Mouse (Mus musculus) megakaryocyte progenitor cell, adult 5-6 weeks (primary cell): ENCODE data around the gene Sprr2a2. TPM values are rescaled to one million over a fixed set of nuclear protein-coding genes. Genes with fewer than 3 reads are reported as not detected.
"Not testable (repeated sequence)": the region's sequence is repeated elsewhere in the genome, so short reads cannot be mapped to it uniquely, and the experiment has no call there.

ENCODE experiments used
- ATAC-seq: replicated peaks from 2 replicates; pipeline ENCODE4 v1.8.0; 2016; ENCODE audit warnings: mild to moderate bottlenecking, moderate TSS enrichment, inconsistent platforms; ENCODE audit not compliant: poor library complexity
- total RNA-seq, 2 experiments: library from RNA; stranded (forward) in 1 of 2; stranded (reverse) in 1 of 2; fragments of 157-497, 149-512 nt in 1 of 2; fragments of 200-1000 nt in 1 of 2; gene quantifications; 2 replicates each; pipeline versions ENCODE4 v1.2.3 to v1.2.4; 2015 to 2017

Sprr2a2 gene
- total RNA-seq (2015) (not detected in 2 replicates), total RNA-seq (2017) (not detected in 2 replicates)

DNA sequence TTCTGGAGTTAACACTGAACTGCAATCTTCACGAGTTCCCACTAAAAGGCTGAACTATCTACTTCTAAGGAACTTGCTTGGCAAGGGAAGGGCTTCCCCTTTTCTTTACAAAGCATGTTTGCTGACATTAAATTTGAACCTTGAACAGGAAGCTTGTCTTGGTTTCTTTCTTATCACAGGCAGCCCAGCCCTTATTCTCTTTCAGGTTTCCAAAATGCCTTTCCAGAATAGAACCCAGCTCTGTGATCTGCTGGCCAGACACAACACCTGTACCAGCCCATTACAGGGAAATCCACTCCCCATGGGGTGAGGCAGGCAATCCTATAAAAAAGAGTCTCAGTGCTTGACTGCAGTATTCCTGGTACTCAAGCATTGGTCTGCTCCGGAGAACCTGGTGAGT, at the start of gene Sprr2a2, which contains the start of gene Sprr2a1:
Sprr2a2 (plus strand) TSS at position 352 of the 400 bp plus-strand sequence.
Sprr2a1 (plus strand) TSS at position 231 of the 400 bp plus-strand sequence.
- ATAC-seq = not testable (repeated sequence)

DNA sequence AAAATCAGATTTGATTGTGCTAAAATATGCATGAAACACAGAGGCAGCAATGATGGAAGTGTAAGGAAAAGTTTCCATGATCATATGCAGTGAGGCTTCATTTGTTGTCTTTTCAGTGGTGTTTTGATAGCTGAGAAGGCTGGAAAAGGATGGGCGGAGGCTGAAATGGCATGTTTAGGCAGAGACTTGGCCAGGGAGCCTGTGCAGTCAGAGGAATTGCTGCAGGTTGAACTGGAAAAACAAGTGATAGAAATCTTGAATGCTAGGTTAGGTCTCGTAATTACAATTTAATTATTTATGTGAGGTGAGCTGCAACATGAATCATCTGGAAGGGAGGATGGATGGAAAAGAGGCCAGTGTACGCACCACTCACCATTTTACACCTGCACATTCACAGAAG, 45.9 kb upstream of the Sprr2a2 start:
- no peak for ATAC-seq

DNA sequence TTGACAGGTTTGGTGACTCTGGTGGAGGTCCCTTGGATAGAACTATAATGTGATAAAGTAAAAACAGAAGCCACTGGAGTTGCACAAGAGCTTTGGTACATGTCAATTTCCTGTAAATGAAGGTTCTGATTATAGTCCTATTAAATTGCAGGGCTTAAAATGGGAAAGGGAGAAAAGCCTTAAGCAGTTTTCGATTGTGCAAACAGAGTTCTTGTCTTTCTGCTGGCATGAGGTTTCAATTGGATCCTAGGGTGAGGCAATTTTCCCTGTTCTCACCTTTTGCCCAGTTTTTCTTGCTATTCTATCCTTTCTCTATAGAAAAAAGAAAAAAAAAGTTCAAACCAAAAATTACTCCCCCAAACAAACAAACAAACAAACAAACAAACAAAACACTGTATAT, 38.8 kb upstream of the Sprr2a2 start:
- no peak for ATAC-seq

DNA sequence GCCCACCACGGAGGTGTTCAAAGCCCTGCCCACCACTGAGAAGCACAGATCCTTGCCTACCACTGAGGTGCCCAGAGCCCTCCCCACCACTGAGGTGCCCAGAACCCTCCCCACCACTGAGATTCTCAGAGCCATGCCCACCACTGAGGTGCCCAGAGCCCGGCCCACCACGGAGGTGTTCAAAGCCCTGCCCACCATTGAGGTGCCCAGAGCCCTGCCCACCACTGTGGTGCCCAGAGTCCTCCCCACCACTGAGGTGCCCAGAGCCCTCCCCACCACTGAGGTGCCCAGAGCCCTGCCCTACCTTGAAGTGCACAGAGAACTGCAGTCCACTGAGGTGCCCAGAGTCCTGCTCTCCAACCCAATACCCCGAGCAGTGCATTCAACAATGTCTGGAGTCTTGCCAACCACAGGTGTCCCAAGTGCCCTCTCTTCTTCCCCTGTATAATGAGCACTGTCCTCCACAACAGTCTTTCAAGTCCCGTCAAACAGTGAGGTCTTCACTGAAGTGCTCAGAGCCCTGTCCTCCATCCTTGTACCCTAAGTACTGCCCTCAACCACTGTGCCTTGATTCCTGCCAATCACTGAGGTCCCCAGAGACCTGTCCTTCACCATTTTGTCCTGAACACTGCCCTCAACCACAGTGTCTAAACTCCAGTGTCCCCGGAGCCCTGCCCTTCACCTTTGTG, 20.1 kb upstream of the Sprr2a2 start:
- ATAC-seq = no peak

DNA sequence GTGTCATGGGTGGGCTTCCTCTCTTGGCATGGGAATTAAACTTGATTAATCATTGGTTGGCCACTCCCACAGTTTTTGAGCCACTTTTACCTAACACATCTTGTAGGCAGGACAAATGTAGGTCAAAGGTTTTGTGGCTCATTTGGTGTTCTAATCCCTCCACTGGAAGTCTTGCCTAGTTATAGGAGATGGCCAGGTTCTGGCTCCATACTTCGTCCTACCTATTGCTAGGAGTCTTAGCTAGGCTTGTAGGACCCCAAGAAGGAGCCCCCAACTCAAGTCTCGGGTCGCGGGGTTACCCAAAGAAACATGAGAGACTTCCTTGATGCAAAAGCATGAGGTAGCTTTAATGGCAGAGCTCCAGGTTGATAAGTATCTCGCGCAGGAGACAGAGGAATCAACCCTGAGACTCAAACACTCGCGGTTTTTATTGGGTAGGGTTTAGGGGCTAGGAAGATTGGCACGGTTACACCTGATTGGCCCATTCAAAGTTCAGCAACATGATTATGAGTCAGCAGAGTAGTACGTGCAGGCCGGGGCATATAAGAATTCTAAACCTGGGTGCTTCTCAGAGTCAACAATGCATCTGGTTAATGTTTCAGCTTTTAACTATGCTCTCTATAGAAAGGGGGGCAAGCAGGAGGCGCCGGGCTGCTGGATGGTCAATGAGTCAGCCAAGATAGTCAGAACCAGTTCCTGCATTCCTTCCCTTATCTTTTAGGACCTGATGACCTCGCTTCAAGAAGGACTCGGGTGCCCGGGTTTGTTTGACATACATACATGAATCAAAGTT, 4.4 kb upstream of the Sprr2a2 start:
- not testable (repeated sequence) for ATAC-seq

DNA sequence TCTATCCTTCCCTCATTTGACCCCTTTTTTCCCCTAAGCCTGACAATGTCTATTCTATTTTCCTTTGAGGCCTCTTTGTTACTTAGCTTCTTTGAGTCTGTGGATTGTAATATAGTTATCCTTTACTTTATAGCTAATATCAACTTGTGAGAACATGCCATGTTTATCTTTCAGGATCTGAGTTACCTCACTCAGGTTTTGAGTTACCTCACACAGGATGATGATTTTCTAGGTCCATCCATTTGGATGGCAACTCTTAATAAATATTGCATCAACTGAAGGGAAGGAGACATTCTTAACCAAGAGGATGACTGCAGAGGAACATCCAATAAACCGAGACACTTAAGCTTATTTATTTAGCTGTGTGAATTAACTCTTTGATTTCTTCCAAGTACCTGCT, 3.7 kb upstream of the Sprr2a2 start:
- ATAC-seq = not testable (repeated sequence)

DNA sequence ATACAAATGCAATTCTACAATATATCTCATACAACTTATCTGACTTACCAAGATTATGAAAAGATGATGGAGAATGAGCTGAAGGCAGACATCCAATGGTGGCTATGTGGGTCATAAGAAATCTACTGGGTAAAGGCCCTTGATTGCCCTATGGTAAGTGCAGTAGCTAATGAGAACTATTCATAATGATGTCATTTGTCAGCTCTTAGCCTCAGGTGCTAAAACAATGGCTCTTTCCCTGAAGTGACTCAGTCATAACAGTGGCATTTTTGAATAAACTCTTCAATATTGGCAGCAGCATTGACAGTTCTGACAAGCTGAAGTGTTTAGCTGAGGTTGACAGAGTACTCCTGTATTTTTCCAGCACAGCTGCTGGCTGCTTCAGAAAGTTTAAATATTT, 2.1 kb upstream of the Sprr2a2 start:
- not testable (repeated sequence) for ATAC-seq

DNA sequence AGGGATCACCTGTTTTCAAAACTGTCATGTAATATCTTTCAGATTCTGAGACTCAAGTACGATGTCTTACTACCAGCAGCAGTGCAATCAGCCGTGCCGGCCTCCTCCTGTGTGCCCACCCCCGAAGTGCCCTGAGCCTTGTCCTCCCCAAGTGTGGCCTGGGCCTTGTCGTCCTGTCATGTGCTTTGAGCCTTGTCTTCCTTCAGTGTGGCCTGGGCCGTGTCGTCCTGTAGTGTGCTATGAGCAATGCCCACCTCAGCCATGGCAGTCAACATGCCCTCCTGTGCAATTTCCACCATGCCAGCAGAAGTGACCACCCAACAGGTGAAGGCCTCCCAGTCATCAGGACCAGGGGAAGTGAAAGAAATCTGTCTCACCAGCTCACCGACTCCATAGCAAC, 3.3 kb downstream of the Sprr2a2 start:
- ATAC-seq = peak; percentile 29

DNA sequence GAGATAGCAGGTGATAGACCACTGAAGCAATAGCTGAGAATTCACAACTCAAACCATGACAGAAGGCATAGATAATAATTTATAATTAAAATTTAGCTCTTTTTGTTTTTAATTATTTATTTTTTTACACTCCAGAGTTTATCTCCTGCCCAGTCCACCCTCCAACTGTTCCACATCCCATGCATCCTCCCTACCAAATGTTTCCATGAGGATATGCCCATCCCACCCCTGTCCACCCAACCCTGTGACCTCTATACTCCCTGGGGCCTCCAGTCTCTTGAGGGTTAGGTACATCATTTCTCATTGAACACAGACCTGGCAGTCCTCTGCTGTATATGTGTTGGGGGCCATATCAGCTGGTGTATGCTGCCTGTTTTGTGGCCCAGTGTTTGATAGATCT, 8.0 kb downstream of the Sprr2a2 start:
- ATAC-seq = not testable (repeated sequence)

DNA sequence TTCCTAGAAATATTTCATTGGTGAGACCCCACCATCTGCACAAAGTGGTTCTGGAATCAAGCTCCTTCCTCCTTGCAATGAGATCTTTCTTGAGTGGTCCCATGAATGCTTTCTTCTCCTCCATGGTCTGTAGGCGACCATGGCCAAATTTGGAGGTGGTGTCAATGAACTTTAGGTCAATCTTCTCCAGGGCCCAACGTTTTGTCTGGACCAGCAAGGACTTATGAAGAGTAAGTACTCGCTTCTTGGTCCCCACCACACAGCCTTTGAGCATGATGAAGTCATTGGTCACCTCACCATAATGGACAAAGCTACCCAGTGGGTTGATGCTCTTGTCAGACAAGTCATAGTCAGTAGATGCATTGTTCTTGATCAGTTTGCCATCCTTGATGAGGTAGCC, 11.7 kb downstream of the Sprr2a2 start:
- not testable (repeated sequence) for ATAC-seq

DNA sequence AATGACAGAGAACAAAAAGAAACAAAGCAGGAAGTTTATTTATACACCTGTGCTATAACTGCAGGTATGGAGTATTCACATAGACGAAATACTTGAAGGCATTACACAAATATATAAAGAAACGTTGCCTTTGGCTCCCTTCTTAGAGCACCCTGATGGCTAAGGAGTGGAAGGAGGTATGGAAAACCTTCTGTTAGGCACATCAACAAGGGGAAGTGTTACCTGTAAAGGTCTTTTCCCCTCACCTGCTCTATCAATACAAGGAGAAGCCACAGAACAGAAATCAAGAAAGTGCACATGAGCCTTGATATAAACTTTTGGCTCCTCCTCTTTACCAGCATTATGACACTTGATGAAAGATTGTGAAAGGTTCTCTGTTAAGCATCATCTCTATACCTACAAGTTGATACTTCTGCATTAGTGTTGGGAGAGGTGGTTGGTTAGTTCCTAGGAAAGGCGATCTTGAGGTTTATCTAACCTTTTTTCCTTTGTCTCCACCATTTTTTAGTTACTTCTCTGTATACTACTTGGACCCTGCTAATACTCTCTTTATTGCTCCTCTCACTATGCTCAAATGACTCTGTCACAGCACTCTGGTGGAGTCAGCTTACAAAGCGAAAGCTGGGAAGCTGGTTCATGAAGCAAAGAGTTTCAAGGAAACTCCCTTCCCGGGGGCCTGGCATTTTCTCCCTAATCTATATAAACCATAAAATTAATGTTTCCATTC, 20.9 kb downstream of the Sprr2a2 start:
- peak; percentile 11; the same call in 1 of the 2 replicates for ATAC-seq

DNA sequence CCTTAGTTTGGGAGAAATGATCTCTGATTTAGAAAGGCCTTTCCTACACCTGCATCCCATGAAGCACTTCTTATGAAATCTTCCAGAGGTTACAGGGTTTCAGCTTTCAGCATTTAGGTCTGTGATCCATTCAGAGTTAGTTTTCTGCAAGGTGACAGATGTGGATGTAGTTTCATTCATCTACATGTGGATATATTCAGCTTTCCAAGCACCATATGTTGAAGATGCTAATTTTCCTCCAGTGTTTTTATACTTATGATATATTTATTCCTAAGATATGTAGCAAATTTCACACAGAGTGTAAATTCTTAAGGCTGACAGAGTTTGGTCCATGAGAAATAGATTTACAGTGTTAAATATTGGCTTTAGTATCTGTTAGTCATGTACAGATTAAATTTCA, 23.0 kb downstream of the Sprr2a2 start:
- ATAC-seq = not testable (repeated sequence)

DNA sequence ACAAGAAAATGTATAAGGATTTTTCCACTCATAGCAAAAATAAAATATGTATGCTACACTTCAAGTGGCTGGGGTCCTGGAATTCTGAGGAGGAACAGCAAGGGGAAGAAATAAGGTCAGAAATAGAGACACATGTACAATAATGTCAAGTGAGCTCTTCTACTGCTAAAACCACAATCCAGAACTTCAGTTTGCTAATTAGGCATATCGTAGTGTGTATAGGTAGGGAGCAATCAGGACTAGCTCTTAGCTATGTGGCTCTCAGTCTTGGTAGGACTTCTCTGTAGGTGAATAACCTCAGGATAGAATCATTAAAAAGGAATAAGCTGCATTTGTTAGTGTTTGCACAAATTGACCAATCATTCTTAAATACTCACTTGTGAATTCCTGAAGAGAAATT, 23.5 kb downstream of the Sprr2a2 start:
- ATAC-seq = not testable (repeated sequence)

DNA sequence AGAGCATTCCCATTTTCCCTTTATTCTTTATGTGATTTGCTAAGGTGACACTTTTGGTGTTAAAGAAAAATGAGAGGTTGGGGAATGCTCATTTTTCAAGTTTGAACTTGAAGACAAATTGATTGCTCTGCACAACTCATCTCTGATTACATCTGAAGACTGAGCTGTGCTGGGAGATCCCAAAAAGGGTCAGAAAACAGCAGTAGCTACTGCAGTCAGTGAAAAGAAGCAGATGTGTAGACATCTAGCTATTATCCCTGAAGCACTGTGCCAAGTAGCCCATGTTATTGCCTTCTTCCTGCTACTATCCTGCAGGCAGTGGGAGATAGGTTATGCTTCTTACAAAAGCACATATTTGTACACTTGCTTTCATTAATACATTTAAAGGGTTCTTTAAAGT, 29.1 kb downstream of the Sprr2a2 start:
- ATAC-seq = not testable (repeated sequence)

DNA sequence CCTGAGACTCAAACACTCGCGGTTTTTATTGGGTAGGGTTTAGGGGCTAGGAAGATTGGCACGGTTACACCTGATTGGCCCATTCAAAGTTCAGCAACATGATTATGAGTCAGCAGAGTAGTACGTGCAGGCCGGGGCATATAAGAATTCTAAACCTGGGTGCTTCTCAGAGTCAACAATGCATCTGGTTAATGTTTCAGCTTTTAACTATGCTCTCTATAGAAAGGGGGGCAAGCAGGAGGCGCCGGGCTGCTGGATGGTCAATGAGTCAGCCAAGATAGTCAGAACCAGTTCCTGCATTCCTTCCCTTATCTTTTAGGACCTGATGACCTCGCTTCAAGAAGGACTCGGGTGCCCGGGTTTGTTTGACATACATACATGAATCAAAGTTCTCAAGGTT, 30.5 kb downstream of the Sprr2a2 start:
- not testable (repeated sequence) for ATAC-seq

DNA sequence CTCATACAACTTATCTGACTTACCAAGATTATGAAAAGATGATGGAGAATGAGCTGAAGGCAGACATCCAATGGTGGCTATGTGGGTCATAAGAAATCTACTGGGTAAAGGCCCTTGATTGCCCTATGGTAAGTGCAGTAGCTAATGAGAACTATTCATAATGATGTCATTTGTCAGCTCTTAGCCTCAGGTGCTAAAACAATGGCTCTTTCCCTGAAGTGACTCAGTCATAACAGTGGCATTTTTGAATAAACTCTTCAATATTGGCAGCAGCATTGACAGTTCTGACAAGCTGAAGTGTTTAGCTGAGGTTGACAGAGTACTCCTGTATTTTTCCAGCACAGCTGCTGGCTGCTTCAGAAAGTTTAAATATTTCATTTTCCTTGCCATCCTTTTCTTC, 32.8 kb downstream of the Sprr2a2 start:
- not testable (repeated sequence) for ATAC-seq

DNA sequence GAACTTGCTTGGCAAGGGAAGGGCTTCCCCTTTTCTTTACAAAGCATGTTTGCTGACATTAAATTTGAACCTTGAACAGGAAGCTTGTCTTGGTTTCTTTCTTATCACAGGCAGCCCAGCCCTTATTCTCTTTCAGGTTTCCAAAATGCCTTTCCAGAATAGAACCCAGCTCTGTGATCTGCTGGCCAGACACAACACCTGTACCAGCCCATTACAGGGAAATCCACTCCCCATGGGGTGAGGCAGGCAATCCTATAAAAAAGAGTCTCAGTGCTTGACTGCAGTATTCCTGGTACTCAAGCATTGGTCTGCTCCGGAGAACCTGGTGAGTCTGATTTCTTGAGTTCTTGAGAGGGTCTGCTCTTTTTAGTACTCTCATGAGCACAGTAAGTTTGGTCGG, 34.7 kb downstream of the Sprr2a2 start:
- ATAC-seq = not testable (repeated sequence)

DNA sequence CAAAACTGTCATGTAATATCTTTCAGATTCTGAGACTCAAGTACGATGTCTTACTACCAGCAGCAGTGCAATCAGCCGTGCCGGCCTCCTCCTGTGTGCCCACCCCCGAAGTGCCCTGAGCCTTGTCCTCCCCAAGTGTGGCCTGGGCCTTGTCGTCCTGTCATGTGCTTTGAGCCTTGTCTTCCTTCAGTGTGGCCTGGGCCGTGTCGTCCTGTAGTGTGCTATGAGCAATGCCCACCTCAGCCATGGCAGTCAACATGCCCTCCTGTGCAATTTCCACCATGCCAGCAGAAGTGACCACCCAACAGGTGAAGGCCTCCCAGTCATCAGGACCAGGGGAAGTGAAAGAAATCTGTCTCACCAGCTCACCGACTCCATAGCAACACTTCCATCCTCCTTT, 38.1 kb downstream of the Sprr2a2 start:
- ATAC-seq = peak; percentile 52

DNA sequence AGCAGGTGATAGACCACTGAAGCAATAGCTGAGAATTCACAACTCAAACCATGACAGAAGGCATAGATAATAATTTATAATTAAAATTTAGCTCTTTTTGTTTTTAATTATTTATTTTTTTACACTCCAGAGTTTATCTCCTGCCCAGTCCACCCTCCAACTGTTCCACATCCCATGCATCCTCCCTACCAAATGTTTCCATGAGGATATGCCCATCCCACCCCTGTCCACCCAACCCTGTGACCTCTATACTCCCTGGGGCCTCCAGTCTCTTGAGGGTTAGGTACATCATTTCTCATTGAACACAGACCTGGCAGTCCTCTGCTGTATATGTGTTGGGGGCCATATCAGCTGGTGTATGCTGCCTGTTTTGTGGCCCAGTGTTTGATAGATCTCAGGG, 42.8 kb downstream of the Sprr2a2 start:
- not testable (repeated sequence) for ATAC-seq

DNA sequence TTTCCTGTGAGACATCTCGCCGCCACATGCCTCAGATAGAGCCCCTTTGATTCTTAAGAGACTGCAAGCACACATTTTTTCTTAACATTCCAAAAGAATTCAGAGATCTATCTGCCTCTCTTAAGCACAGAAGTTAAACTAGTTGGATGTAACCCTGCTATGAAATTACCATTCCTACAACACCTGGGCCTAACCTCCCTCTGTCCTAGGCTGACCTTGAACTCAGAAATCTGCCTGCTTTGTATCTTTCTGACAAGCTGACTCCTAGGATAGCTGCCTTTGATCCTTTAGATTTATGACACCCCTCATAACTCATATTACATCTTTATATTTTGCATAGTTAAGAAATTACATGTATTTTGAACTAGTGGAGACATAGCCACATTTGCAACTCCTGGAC, 47.7 kb downstream of the Sprr2a2 start:
- not testable (repeated sequence) for ATAC-seq

DNA sequence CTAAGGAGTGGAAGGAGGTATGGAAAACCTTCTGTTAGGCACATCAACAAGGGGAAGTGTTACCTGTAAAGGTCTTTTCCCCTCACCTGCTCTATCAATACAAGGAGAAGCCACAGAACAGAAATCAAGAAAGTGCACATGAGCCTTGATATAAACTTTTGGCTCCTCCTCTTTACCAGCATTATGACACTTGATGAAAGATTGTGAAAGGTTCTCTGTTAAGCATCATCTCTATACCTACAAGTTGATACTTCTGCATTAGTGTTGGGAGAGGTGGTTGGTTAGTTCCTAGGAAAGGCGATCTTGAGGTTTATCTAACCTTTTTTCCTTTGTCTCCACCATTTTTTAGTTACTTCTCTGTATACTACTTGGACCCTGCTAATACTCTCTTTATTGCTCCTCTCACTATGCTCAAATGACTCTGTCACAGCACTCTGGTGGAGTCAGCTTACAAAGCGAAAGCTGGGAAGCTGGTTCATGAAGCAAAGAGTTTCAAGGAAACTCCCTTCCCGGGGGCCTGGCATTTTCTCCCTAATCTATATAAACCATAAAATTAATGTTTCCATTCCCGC, 55.8 kb downstream of the Sprr2a2 start:
- ATAC-seq = peak; percentile 11; the same call in 1 of the 2 replicates
